Mouse (Mus musculus): ENCODE results near the gene Wdr26. TPM values are rescaled to one million over a fixed set of nuclear protein-coding genes. Genes with fewer than 3 reads are reported as not detected.

The Wdr26 gene
- polyA plus RNA-seq, 1 experiment from 2014 or later: 47.0 TPM

DNA sequence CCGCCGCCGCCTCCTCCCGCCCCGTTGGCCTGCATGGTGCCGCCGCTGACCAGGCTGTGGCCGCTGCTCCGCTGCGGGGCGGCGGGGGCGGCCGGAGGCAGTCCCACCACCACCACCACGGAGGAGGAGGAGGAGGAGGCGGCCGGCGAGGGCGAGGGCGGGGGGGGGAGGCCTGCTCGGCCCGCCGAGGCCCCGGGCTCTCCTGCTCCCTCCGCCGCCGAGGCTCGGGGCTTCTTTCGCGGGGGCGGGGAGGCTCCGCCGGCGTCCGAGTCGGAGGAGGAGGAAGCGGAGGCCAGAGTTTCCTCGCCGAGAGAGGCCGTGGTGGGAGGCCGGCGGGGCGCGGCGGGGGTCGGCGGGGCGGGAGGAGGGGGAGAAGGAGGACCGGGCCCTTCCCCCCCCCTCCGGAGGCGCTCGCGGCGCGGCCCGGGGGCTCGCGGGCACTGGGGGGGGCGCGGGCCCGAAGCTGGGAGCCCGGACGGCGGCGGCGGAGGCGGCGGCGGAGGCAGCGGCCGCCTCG lies 340 bp downstream of the Wdr26 start:
- Histone ChIP-seq H3K9ac (peak overlapping the region; percentile 100), H3K27me3 (no peaks in the 10 kb centered on the region), H3K36me3 (peaks cover 6% of the 10 kb centered on the region), H3K4me1 (peaks cover 26% of the 10 kb centered on the region), H3K4me2 (replicated peaks) (peak overlapping the region; percentile 92), H3K9me3 (replicated peaks) (no peaks in the 10 kb centered on the region), H3K27ac (peak overlapping the region; percentile 95), H3K4me3 (peak overlapping the region; percentile 100)
- WGBS: 0% methylated on average over 20 of the region's 72 CpGs
- ATAC-seq (ENCODE audit: low FRiP score): peak; percentile 54

DNA sequence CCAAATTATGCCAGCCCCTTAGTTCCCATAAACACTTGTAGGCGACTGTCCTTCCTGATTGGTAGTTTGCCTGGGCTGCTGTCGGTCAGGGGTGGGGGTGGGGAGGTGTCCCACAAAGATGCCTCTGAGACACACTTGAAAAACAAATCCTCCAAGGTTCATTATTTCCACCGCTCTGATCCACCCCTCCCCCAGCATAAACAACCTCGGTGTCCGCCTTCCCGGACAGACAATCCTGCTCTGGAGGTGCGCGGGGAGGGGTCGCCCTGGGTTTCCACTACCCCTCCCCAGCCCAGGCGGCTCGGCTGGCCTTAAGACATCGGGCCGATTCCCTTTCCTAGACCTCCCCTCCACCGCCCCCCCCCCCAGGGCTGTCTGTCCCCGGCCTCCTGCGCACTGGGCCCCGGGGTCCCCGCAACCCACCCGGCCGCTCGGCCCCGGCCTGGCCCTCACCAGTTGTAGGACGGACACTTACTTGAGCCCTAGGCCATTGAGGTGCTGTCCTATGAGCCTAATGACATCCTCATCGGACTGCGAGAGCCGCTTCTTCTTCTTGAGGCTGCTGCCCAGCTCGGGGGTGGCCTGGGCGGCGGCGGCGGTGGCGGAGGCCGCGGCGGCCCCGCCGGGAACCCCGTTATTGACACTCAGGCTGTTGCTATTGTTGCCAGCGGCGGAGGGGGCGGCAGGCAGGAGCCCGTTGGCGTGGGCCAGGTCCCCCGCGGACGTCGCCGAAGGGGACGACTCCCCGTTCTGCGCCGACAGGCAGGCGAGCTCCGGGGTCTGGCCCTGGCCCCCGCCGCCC lies 999 bp downstream of the Wdr26 start:
- Histone ChIP-seq H3K27me3 (no peaks in the 10 kb centered on the region), H3K36me3 (peaks cover 10% of the 10 kb centered on the region), H3K4me1 (peaks cover 26% of the 10 kb centered on the region), H3K4me2 (replicated peaks) (peak overlapping the region; percentile 92), H3K9me3 (replicated peaks) (no peaks in the 10 kb centered on the region), H3K9ac (peak overlapping the region; percentile 100), H3K27ac (peak overlapping the region; percentile 95), H3K4me3 (peak overlapping the region; percentile 100)
- ATAC-seq (ENCODE audit: low FRiP score): peak; percentile 32
- WGBS: under 1% methylated on average over 51 of the region's 56 CpGs

- 22% methylated on average over 4 of the region's 4 CpGs for WGBS
- no peaks in the 10 kb centered on the region for H3K27me3 ChIP-seq
- no peaks in the 10 kb centered on the region for H3K9me3 ChIP-seq (replicated peaks)
- H3K4me1 ChIP-seq: peaks cover 27% of the 10 kb centered on the region
- peak overlapping the region; percentile 100 for H3K9ac ChIP-seq
- ATAC-seq (ENCODE audit: low FRiP score): no peak
- peaks cover 16% of the 10 kb centered on the region for H3K36me3 ChIP-seq
- no peak overlapping the region for H3K27ac ChIP-seq
- H3K4me3 ChIP-seq: peak overlapping the region; percentile 100
- H3K4me2 ChIP-seq (replicated peaks): peak overlapping the region; percentile 92
Observed at GRCm38 (mm10) chr1:181210147-181210546, 1.7 kb downstream of the Wdr26 start.

DNA sequence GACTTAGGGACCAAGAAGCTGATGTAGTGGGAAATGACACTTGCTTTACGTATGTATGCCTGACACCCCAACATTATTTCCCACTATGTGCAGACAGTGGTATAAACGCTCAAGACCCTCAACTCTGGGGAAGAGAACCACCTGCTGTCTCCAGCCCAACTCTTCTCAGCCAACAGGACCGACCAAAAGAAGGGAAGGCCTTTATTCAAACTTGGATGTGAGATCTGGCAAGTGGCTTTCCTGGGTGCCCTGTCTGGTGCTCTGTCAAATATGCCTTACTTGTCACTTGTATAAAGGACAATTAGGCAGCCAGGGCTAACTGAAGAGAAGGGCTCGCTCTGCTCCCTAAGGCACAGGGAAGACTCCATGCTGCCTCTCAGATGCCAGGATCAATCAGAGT lies 12.4 kb downstream of the Wdr26 start:
- 91% methylated on average over 4 of the region's 4 CpGs for WGBS
- no peak for ATAC-seq (ENCODE audit: low FRiP score)
- Histone ChIP-seq H3K36me3 (peaks cover 79% of the 10 kb centered on the region), H3K9me3 (replicated peaks) (no peaks in the 10 kb centered on the region), H3K4me3 (no peak overlapping the region), H3K27me3 (no peaks in the 10 kb centered on the region), H3K4me1 (no peaks in the 10 kb centered on the region), H3K9ac (no peak overlapping the region), H3K27ac (no peak overlapping the region), H3K4me2 (replicated peaks) (no peak overlapping the region)

- no peak for ATAC-seq (ENCODE audit: low FRiP score)
- Histone ChIP-seq H3K4me3 (no peak overlapping the region), H3K36me3 (peaks cover 82% of the 10 kb centered on the region), H3K4me1 (no peaks in the 10 kb centered on the region), H3K9me3 (replicated peaks) (no peaks in the 10 kb centered on the region), H3K9ac (no peak overlapping the region), H3K4me2 (replicated peaks) (no peak overlapping the region), H3K27ac (no peak overlapping the region), H3K27me3 (no peaks in the 10 kb centered on the region)
- WGBS: 92% methylated on average over 4 of the region's 4 CpGs
Observed at GRCm38 (mm10) chr1:181188925-181189324, 22.9 kb downstream of the Wdr26 start.

DNA sequence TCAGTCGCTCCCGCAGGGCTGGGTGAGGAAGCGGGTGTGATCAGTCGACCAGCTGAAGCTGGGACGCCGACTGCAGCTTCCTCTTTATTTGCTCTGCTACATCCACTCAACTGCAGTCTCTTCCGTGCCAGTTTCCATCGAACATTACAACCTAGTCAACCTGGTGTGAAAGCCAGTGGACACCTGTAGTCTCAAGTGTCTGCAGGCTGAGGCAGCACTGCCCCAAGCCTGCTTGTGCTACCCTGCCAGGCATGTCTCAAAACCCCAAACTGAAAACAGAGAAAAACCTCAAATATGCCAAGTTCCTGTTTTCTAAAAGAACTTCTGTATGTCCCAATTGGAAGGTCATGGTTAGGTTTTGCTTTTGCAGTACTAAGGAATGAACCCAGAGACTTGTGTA lies 41.6 kb downstream of the Wdr26 start:
- Histone ChIP-seq H3K27me3 (no peaks in the 10 kb centered on the region), H3K9me3 (replicated peaks) (no peaks in the 10 kb centered on the region), H3K36me3 (peaks cover 42% of the 10 kb centered on the region), H3K4me1 (no peaks in the 10 kb centered on the region), H3K4me3 (no peak overlapping the region), H3K9ac (no peak overlapping the region), H3K4me2 (replicated peaks) (no peak overlapping the region), H3K27ac (no peak overlapping the region)
- 86% methylated on average over 8 of the region's 8 CpGs for WGBS
- no peak for ATAC-seq (ENCODE audit: low FRiP score)

- peaks cover 52% of the 10 kb centered on the region for H3K36me3 ChIP-seq
- H3K27ac ChIP-seq: no peak overlapping the region
- no peaks in the 10 kb centered on the region for H3K27me3 ChIP-seq
- WGBS: 82% methylated on average over 3 of the region's 3 CpGs
- H3K9ac ChIP-seq: no peak overlapping the region
- ATAC-seq (ENCODE audit: low FRiP score): no peak
- H3K4me3 ChIP-seq: no peak overlapping the region
- no peaks in the 10 kb centered on the region for H3K4me1 ChIP-seq
- H3K4me2 ChIP-seq (replicated peaks): no peak overlapping the region
- no peaks in the 10 kb centered on the region for H3K9me3 ChIP-seq (replicated peaks)
Observed at GRCm38 (mm10) chr1:181168377-181168776, 43.4 kb downstream of the Wdr26 start.

- Histone ChIP-seq H3K27ac (no peak overlapping the region), H3K27me3 (no peaks in the 10 kb centered on the region), H3K4me1 (no peaks in the 10 kb centered on the region), H3K9ac (no peak overlapping the region), H3K36me3 (peaks cover 57% of the 10 kb centered on the region), H3K4me2 (replicated peaks) (no peak overlapping the region), H3K4me3 (no peak overlapping the region), H3K9me3 (replicated peaks) (no peaks in the 10 kb centered on the region)
- 82% methylated on average over 2 of the region's 2 CpGs for WGBS
- ATAC-seq (ENCODE audit: low FRiP score): no peak
Observed at GRCm38 (mm10) chr1:181167816-181168215, 44.0 kb downstream of the Wdr26 start.

- 45% methylated on average over 5 of the region's 5 CpGs for WGBS
- Histone ChIP-seq H3K4me3 (peak overlapping the region; percentile 78), H3K4me2 (replicated peaks) (peak overlapping the region; percentile 72), H3K4me1 (peaks cover 15% of the 10 kb centered on the region), H3K9ac (peak overlapping the region; percentile 85), H3K9me3 (replicated peaks) (no peaks in the 10 kb centered on the region), H3K36me3 (peaks cover 17% of the 10 kb centered on the region; the same call in 1 of the 2 replicates), H3K27me3 (no peaks in the 10 kb centered on the region), H3K27ac (peak overlapping the region; percentile 91; the same call in 1 of the 2 replicates)
- peak; percentile 48 for ATAC-seq (ENCODE audit: low FRiP score)
Observed at GRCm38 (mm10) chr1:181151541-181151940, 60.3 kb downstream of the Wdr26 start.

GRCm38 (mm10) chr1:181150827-181151534 lies 60.8 kb downstream of the Wdr26 start:
- H3K36me3 ChIP-seq: peaks cover 16% of the 10 kb centered on the region; the same call in 1 of the 2 replicates
- H3K27ac ChIP-seq: peak overlapping the region; percentile 91
- H3K4me3 ChIP-seq: peak overlapping the region; percentile 78
- H3K9ac ChIP-seq: peak overlapping the region; percentile 85
- whole genome bisulfite sequencing: under 1% methylated on average over 51 of the region's 59 CpGs
- no peaks in the 10 kb centered on the region for H3K27me3 ChIP-seq
- peak overlapping the region; percentile 72 for H3K4me2 ChIP-seq (replicated peaks)
- peak; percentile 95 for ATAC-seq (ENCODE audit: low FRiP score)
- no peaks in the 10 kb centered on the region for H3K9me3 ChIP-seq (replicated peaks)
- H3K4me1 ChIP-seq: peaks cover 15% of the 10 kb centered on the region

DNA sequence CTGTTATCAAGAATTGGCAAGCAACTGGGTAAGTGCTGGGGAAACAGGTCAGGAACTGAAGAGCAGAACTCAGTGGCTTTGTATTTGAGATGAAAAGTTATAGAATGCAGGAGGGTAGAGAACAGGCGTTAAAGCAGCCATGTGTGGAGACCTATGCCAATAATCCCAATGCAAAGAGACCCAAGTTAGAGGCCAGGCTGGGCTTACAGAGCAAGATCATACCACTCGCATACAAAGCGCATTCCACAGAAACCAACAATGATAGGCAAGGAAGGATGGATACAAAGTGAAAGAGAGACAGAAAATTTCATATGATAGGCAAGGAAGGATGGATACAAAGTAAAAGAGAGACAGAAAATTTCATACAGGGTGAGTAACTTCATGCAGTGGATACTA lies 61.4 kb downstream of the Wdr26 start:
- 0 out of 2 replicates have a peak overlapping the region, but pooled peaks have one; percentile 78 for H3K4me3 ChIP-seq

DNA sequence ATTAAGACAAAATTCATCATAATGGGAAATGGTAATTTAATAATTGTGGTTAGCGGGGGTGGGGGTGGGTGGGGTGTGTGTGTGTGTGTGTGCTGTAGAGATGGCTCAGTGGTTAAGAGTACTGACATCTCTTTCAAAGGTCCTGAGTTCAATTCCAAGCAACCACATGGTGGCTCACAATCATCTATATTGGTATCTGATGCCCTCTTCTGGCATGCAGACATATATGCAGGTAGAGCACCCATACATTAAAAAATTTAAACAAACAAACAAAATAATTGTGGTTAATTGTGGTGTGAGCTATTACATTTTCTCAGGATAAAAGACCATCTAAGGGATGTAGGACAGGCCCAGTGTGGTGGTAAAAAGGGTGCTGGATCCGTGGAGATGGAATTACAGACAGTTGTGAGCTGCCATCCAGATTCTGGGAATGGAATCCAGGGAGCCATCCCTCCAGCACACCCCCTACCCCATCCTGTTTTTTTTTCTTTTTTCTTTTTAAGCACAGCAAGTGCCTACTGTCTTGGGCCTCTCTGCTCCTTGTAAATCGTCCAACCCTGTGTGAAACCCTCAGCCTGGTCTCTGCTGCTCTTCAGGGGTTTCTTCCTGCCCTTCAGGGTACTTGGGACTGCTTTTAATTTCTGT lies 62.3 kb downstream of the Wdr26 start:
- no peak for ATAC-seq (ENCODE audit: low FRiP score)

More for the DNA sequence above, 61.4 kb downstream of the Wdr26 start:
- Histone ChIP-seq H3K36me3 (peaks cover 10% of the 10 kb centered on the region; the same call in 1 of the 2 replicates), H3K9ac (no peak overlapping the region), H3K27me3 (no peaks in the 10 kb centered on the region), H3K4me2 (replicated peaks) (no peak overlapping the region), H3K4me1 (peaks cover 19% of the 10 kb centered on the region), H3K9me3 (replicated peaks) (no peaks in the 10 kb centered on the region), H3K27ac (no peak overlapping the region)
- ATAC-seq (ENCODE audit: low FRiP score): peak; percentile 35
- WGBS: 68% methylated on average over 3 of the region's 3 CpGs

More for the DNA sequence above, 62.3 kb downstream of the Wdr26 start:
- no peaks in the 10 kb centered on the region for H3K27me3 ChIP-seq
- no peak overlapping the region for H3K4me2 ChIP-seq (replicated peaks)
- peaks cover 26% of the 10 kb centered on the region for H3K4me1 ChIP-seq
- H3K4me3 ChIP-seq: no peak overlapping the region
- H3K27ac ChIP-seq: no peak overlapping the region
- no peak overlapping the region for H3K9ac ChIP-seq
- H3K36me3 ChIP-seq: peaks cover 3% of the 10 kb centered on the region; the same call in 1 of the 2 replicates
- no peaks in the 10 kb centered on the region for H3K9me3 ChIP-seq (replicated peaks)
- 74% methylated on average over 3 of the region's 3 CpGs for WGBS

Measured in hindbrain, embryonic 12.5 days (tissue).